Mouse (Mus musculus) brain, adult 2 months (tissue): Measurements from ENCODE around the gene Casp9.
A peak's percentile ranks its signal among the peaks of the same experiment; 100 is the strongest.

Experiments
- DNase-seq: peaks from one replicate; pipeline ENCODE4 v3.0.0; 2011; ENCODE audit warnings: low read depth, low spot score

The Casp9 gene

GRCm38 (mm10) chr4:141817706-141818105, 24.3 kb downstream of the Casp9 start:
- no peak for DNase-seq

DNA sequence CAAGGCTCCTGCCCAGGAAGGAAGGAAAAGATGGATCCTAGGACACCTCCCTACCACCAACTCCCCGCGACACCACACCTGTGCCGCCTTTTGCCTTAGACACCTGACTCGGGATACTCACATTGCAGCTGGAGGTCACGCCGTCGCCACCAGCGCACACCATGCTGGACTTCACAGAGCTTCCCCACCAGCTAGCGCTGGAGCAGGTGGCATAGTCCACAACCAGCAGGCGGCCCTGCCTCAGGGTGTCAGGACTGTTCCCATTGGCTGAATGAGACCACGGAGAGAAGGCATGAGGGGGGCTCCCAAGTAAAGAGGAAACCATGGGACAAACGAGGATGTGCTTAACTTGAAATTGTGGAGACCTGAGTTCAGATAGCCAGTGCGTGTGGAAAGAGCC, 25.4 kb downstream of the Casp9 start:
- DNase-seq: no peak

DNA sequence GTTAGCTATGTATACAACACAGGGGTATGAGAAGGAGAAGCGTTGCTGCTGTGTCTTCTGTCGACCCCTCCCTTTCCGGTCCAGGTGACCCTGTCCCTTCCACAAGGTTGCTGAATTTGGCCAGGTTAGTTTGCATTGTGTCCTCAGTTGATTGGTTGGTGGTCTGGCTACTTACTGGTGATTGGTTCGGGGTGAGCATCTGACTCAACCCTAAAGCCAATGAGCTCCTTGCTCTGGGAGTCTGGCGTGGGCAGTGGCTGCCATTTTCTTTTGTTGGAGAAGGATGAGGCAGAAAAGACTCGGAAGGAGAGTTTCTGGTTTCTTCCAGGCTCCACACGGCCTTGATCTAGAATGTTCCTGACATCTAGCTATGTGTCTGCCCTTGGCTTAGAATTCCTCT, 25.9 kb downstream of the Casp9 start:
- no peak for DNase-seq

DNA sequence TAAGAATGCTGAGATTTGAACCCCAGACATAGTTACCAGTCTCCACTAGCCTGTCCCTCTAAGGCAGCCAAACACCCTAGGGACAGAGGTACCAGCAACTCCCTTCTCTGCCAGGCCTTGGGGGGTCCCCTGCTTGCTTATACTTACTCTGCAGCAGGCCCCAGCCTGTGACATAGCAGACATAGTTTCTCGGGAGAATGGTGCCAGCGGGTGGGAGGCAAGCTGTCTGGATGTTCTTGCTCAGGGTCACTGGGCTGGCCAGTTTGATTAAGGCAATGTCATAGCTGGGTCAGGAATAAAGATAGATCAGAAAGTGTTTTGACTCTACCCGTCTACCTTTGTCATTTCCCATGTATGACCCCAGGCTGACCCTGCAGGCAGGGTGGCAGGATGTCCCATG, 27.8 kb downstream of the Casp9 start:
- DNase-seq: no peak

DNA sequence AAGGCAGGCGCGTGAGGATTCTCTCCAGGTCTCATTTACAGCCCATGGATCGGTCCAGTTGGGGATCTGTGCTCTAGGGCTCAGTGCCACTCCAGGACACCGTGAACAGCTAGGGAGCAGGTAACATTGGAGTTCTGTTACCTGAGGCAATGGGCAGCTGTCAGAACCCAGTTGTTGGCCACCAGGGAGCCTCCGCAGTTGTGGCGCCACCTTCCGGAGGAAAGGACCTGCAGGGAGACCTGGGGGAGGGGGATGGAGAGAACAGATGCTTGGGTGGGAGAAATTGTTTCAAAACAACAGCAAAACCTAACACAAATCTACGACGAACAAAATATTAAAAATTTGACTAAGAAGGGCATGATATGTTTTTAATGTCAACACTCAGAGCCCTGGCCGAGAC, 28.7 kb downstream of the Casp9 start:
- no peak for DNase-seq

DNA sequence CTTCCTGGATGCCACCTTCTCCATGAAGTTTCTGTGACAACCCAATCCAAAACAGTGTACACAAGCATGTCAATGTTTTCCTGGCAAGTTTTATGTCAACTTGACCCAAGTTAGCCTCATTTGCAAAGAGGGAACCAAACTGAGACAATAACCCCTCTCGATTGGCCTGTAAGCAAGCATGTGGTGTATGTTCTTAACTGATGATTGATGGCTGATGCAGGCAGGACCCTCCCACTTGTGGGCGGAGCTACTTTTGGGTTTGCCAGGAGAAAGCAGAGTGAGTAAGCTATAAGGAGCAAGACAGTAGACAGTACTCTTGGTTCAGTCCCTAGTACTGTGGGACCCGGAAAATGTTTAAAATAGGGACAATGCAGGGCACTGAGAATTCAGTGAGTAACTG, 29.6 kb downstream of the Casp9 start:
- no peak for DNase-seq

GRCm38 (mm10) chr4:141826060-141826459, 32.6 kb downstream of the Casp9 start, which contains the start of gene Cela2a:
Gene Cela2a, minus strand, starts transcription at chr4:141826160.
- DNase-seq: no peak

DNA sequence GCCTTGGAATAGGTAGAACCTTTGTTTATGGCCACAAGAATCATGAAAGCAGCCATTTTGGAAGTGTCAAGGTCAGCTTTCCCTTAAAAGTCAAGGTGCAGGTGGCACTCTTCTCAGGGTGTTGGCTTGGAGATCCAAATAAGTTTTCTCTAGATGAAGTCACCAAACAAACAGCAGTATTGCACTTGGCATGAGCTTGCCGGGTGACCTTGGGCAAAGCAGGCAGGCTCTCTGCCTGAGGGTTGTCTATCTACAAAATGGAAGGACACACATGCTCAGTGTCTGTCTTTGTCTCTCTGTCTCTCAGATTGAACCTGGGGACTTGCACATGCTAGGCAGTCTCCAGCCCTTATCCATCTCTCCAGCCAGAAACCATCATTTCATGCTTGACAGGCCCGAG, 34.0 kb downstream of the Casp9 start:
- DNase-seq: no peak

DNA sequence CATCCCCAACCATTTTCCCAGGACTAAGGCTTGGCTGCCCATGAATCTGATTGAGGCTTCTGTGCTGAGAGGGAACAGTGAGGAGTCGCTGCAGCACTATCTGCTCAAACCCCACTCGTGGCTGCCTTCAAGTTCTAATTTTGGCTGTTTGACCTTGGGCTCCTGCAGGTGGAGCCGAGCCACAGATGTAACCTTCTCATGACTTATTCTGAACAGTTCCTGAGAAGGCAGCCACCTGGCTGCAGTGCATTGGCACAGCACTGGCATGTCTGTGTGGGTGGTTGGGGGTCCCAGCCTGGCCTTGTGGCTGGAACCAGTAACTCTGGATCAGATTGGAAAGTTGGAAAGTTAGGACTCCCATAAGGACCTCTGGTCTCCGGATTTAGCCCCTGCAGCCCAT, 34.8 kb downstream of the Casp9 start:
- DNase-seq: no peak

DNA sequence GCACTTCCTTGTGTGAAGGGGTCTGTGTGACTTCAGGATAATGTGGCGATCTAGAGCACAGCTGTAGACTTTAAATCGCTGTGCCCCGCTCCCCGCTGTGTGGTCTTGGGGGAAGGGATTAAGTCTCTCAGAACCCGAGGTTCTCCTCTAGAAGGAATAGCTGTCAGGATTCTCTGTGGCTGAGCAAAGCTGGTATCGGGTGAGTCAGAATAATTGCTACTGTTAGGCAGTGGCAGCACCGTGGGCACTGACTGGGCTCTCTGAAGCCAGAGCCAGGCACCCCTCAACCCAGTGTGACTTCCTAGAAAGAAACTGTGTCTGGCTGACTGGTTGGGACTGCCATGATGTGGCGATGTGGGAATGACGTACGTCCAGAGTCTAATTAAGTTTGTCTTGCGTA, 37.0 kb downstream of the Casp9 start:
- peak; percentile 66 for DNase-seq

GRCm38 (mm10) chr4:141831361-141831760, 37.9 kb downstream of the Casp9 start:
- no peak for DNase-seq

GRCm38 (mm10) chr4:141833911-141834310, 40.5 kb downstream of the Casp9 start:
- peak; percentile 86 for DNase-seq

DNA sequence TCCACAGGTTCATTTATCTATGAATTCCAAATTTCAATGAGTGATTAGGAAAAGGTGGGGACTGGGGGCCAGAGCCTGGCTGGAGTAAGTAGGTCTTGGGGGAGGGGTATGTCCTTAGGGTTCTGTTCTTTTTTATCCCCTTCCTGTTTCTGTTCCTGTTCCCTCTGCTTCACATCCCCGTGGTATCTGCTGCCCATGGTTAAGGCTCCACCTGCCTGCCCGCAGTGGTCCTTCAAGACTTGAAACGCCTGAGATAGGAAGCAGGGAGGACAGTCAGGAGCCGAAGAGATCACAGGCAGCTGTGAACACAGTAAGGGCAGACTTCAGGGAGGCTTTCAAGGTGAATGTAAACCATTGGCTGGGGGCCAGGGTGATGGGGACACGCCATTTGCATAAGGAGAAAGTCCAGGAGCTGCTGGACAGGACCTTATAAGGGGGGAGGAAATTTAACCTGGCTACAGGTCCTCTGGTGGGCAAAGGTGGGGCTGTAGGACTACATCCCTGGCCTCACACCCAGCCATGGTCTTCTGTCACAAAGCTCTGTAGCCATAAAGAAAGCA, 41.2 kb downstream of the Casp9 start:
- DNase-seq: no peak

DNA sequence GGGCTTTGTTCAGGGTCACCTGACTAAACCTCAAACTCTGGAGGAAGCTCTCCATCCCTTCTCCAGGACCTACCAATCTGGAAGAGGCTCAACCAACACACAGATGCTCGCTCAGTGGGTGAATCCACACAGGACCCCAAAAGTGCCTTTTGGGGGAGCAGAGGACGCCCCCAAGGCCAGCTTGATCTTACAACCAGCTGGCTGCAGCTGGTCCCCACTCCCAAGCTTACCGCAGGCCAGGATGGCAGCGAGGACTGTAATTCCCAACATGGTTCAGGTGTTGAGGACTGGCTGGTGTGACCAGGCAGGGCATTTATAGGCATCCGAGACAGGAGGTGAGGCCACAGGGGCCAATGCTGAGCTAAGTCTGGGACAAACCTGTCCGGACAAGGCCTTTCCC, 52.6 kb downstream of the Casp9 start, which contains the start of gene Ctrc:
Gene Ctrc, minus strand, starts transcription at position 361 of the 400 bp plus-strand sequence.
- DNase-seq: no peak

GRCm38 (mm10) chr4:141853437-141853836, 60.0 kb downstream of the Casp9 start:
- peak; percentile 87 for DNase-seq

GRCm38 (mm10) chr4:141857422-141857930, 64.1 kb downstream of the Casp9 start:
- peak; percentile 86 for DNase-seq

DNA sequence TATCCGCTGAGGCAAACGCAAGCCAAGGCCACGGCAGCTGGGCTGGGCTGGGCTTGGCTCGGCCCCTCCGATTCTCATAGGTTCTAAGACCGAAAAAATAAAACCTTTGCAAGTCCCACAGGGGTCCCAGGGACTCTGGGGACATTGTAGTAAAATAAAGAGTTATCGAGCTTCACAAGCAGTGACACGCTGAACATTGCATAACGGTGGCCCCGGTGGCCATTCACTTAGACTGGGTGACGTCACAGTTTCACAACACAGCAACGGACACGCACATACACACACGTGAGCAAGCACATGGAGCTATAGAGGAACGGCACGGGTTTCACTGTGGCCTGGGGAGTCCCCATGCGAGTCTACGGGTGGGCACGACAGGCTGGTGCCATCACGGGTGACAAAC, 65.1 kb downstream of the Casp9 start:
- DNase-seq: no peak

DNA sequence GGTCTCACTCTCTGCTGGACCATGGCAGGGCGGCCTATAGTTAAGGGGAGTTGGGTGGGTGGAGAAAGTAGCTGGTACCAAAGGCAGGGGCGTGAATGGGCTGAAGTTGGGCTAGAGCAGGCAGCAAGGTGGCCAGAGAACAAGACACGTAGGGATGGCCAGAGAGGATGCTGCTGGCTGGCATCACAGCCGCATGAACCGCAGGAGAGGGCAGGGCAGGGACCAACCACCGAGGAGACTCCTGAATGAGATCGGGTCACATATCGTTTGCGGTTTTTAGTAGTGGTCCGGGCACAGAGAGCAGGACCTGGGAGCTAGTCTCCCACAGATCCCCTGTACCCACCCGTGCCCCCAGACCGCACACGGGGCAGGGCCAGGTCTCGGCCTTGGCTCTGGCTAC, 65.9 kb downstream of the Casp9 start:
- no peak for DNase-seq

GRCm38 (mm10) chr4:141860246-141860841, 66.9 kb downstream of the Casp9 start:
- no peak for DNase-seq

- no peak for DNase-seq
Measured at GRCm38 (mm10) chr4:141861591-141862295, 68.3 kb downstream of the Casp9 start.

- DNase-seq: no peak
Measured at GRCm38 (mm10) chr4:141862867-141863266, 69.5 kb downstream of the Casp9 start.

- no peak for DNase-seq
Measured at GRCm38 (mm10) chr4:141863726-141864280, 70.4 kb downstream of the Casp9 start.

- no peak for DNase-seq
Measured at GRCm38 (mm10) chr4:141864506-141864905, 71.1 kb downstream of the Casp9 start.
